Mouse (Mus musculus) liver, adult 2 months (tissue): Measurements from ENCODE around the gene Whamm.

Experiments used
- CTCF ChIP-seq: fragments of 200-500 bp; IDR thresholded peaks from 2 replicates; pipeline ENCODE4 v1.5.1; 2011; ENCODE audit warnings: low read depth, low read length, control low read depth
- POLR2A ChIP-seq: fragments of 200-500 bp; IDR thresholded peaks from 2 replicates; pipeline ENCODE4 v1.6.1; 2011; ENCODE audit warnings: low read length, control low read depth; ENCODE audit not compliant: insufficient read depth; ENCODE audit errors: extremely low read depth

GRCm38 (mm10) chr7:81560101-81561049, 10.7 kb upstream of the Whamm start:
- no peak for TF ChIP-seq CTCF
- no peak for TF ChIP-seq POLR2A
